Mouse (Mus musculus): ENCODE measurements at regions not wholly inside any gene's neighbourhood (a gene's known extent, or its start where the extent isn't known, plus 50 kb on each side); places are given as distances from the start of the nearest gene placed in this dataset.
"Not testable (repeated sequence)": the region's sequence is repeated elsewhere in the genome, so short reads cannot be mapped to it uniquely, and the experiment has no call there.

GRCm38 (mm10) chr12:22745556-22745955, 1034.5 kb downstream of the Gm10330 start:
- not testable (repeated sequence) for ATAC-seq (replicated peaks); H3K36me3 ChIP-seq (replicated peaks); H3K4me2 ChIP-seq; H3K9ac ChIP-seq; H3K4me1 ChIP-seq; H3K27ac ChIP-seq; H3K27me3 ChIP-seq (replicated peaks); H3K9me3 ChIP-seq
- 7% methylated on average over 36 of the region's 40 CpGs for WGBS
- H3K4me3 ChIP-seq, result peak overlapping the region; percentile 16; the same call in 1 of the 2 replicates

- H3K4me2 ChIP-seq; H3K4me1 ChIP-seq; H3K27ac ChIP-seq; ATAC-seq (replicated peaks); H3K27me3 ChIP-seq (replicated peaks); H3K36me3 ChIP-seq (replicated peaks); H3K9me3 ChIP-seq; H3K9ac ChIP-seq: not testable (repeated sequence)
- peak overlapping the region; percentile 16; the same call in 1 of the 2 replicates for H3K4me3 ChIP-seq
- 15% methylated on average over 35 of the region's 43 CpGs for WGBS
Measured at GRCm38 (mm10) chr12:22745067-22745466, 1035.0 kb downstream of the Gm10330 start.
